Mouse (Mus musculus) myocyte (in vitro differentiated cells): ENCODE data around the gene Myo16. TPM values are rescaled to one million over a fixed set of nuclear protein-coding genes. Genes with fewer than 3 reads are reported as not detected.

Source experiments
- H3K27me3 ChIP-seq: one replicate; pipeline ENCODE4 v1.6.1; 2011; ENCODE audit not compliant: control insufficient read depth, insufficient read depth, insufficient read length
- H3K36me3 ChIP-seq: one replicate; pipeline ENCODE4 v1.6.1; 2011; ENCODE audit not compliant: control insufficient read depth, insufficient read depth
- H3K4me2 ChIP-seq: one replicate; pipeline ENCODE4 v1.6.1; 2011; ENCODE audit warnings: low read depth, control low read depth
- H3K4me3 ChIP-seq: one replicate; pipeline ENCODE4 v1.5.1; 2011; ENCODE audit warnings: mild to moderate bottlenecking, control low read depth, moderate library complexity
- H3K79me2 ChIP-seq: one replicate; pipeline ENCODE4 v1.6.1; 2011; ENCODE audit not compliant: control insufficient read depth, insufficient read depth
- H3ac ChIP-seq: one replicate; pipeline ENCODE4 v1.6.1; 2011; ENCODE audit not compliant: control insufficient read depth, insufficient read length
- CEBPB ChIP-seq: IDR thresholded peaks from 2 replicates; pipeline ENCODE4 v1.6.1; 2011; ENCODE audit warnings: mild to moderate bottlenecking, moderate library complexity; ENCODE audit not compliant: poor library complexity, insufficient read depth, severe bottlenecking
- E2F4 ChIP-seq: IDR thresholded peaks from one replicate; pipeline ENCODE4 v1.6.1; 2011; ENCODE audit warnings: mild to moderate bottlenecking, control low read depth, moderate library complexity; ENCODE audit not compliant: insufficient read depth
- MAX ChIP-seq: IDR thresholded peaks from one replicate; pipeline ENCODE4 v1.6.1; 2011; ENCODE audit warnings: low read depth, mild to moderate bottlenecking, control low read depth
- MYOD1 ChIP-seq, 3 experiments: IDR thresholded peaks; one replicate each; pipeline ENCODE4 v1.6.1; 2011; ENCODE audit warnings: control low read depth in 2 of 3, low read depth in 2 of 3, mild to moderate bottlenecking in 2 of 3, moderate library complexity in 1 of 3; ENCODE audit not compliant: insufficient read length in 2 of 3, control insufficient read depth in 1 of 3
- MYOG ChIP-seq, 3 experiments: IDR thresholded peaks; one replicate each; pipeline ENCODE4 v1.6.1; 2011; ENCODE audit warnings: control low read depth in 2 of 3, low read depth in 2 of 3, mild to moderate bottlenecking in 2 of 3; ENCODE audit not compliant: insufficient read length in 2 of 3, control insufficient read depth in 1 of 3, insufficient read depth in 1 of 3
- POLR2A ChIP-seq: IDR thresholded peaks from one replicate; pipeline ENCODE4 v1.6.1; 2011; ENCODE audit warnings: low read depth, mild to moderate bottlenecking, control low read depth, moderate library complexity; ENCODE audit not compliant: insufficient read length
- POLR2AphosphoS2 ChIP-seq: IDR thresholded peaks from one replicate; pipeline ENCODE4 v1.6.1; 2011; ENCODE audit warnings: low read depth, control low read depth; ENCODE audit not compliant: insufficient read length
- REST ChIP-seq: IDR thresholded peaks from one replicate; pipeline ENCODE4 v1.6.1; 2011; ENCODE audit warnings: mild to moderate bottlenecking, control low read depth, moderate library complexity; ENCODE audit not compliant: insufficient read depth, insufficient read length
- SRF ChIP-seq: IDR thresholded peaks from one replicate; pipeline ENCODE4 v1.6.1; 2011; ENCODE audit warnings: low read depth; ENCODE audit not compliant: control insufficient read depth, insufficient read length
- TCF12 ChIP-seq: IDR thresholded peaks from one replicate; pipeline ENCODE4 v1.6.1; 2011; ENCODE audit warnings: mild to moderate bottlenecking, control low read depth; ENCODE audit not compliant: poor library complexity, insufficient read depth, severe bottlenecking
- TCF3 ChIP-seq: IDR thresholded peaks from one replicate; pipeline ENCODE4 v1.6.1; 2011; ENCODE audit warnings: low read depth, control low read depth; ENCODE audit not compliant: insufficient read length
- USF1 ChIP-seq: IDR thresholded peaks from one replicate; pipeline ENCODE4 v1.6.1; 2011; ENCODE audit warnings: low read depth, mild to moderate bottlenecking, control low read depth, moderate library complexity
- polyA plus RNA-seq: library from polyadenylated mRNA; unstranded; fragments of >200 nt; fragmentation: generic; extraction: Trizol; gene quantifications from one replicate; pipeline ENCODE4 v1.2.1, GENCODE M21; 2012; ENCODE audit warnings: missing spikeins

Gene Myo16
- polyA plus RNA-seq, 1 experiment: 0.01 TPM

GRCm38 (mm10) chr8:10574096-10574495 is 420.4 kb downstream of the Myo16 start:
- no peak overlapping the region for H3K4me3 ChIP-seq
- H3K4me2 ChIP-seq: no peak overlapping the region
- no peak overlapping the region for H3ac ChIP-seq
- H3K36me3 ChIP-seq: no peaks in the 10 kb centered on the region
- TF ChIP-seq POLR2AphosphoS2 (no peak), MYOG (IDR thresholded peaks at IDR 0.05; ENCODE audit: control insufficient read depth in 1 of 3, insufficient read depth in 1 of 3, insufficient read length in 2 of 3, low read depth in 2 of 3) (no peak), POLR2A (no peak), TCF12 (no peak), REST (no peak), MYOD1 (IDR thresholded peaks at IDR 0.05; ENCODE audit: control insufficient read depth in 1 of 3, insufficient read length in 2 of 3, low read depth in 2 of 3) (no peak), SRF (no peak), TCF3 (no peak), CEBPB (no peak), MAX (no peak), USF1 (no peak), E2F4 (no peak)
- H3K79me2 ChIP-seq: no peaks in the 10 kb centered on the region
- peaks cover 18% of the 10 kb centered on the region for H3K27me3 ChIP-seq

- H3K27me3 ChIP-seq: peaks cover 12% of the 10 kb centered on the region
- no peak overlapping the region for H3ac ChIP-seq
- H3K4me2 ChIP-seq: no peak overlapping the region
- H3K4me3 ChIP-seq: no peak overlapping the region
- TF ChIP-seq CEBPB (no peak), TCF12 (no peak), TCF3 (no peak), MYOD1 (IDR thresholded peaks at IDR 0.05; ENCODE audit: control insufficient read depth in 1 of 3, insufficient read length in 2 of 3, low read depth in 2 of 3) (no peak)
- no peaks in the 10 kb centered on the region for H3K36me3 ChIP-seq
- H3K79me2 ChIP-seq: no peaks in the 10 kb centered on the region
These were observed 421.5 kb downstream of the Myo16 start for GRCm38 (mm10) chr8:10575244-10575643.

GRCm38 (mm10) chr8:10586956-10587744 is 433.4 kb downstream of the Myo16 start:
- no peak overlapping the region for H3ac ChIP-seq
- H3K4me2 ChIP-seq: no peak overlapping the region
- no peaks in the 10 kb centered on the region for H3K36me3 ChIP-seq
- no peak overlapping the region for H3K4me3 ChIP-seq
- no peaks in the 10 kb centered on the region for H3K79me2 ChIP-seq
- no peaks in the 10 kb centered on the region for H3K27me3 ChIP-seq
- no peak for TF ChIP-seq REST
- no peak for TF ChIP-seq USF1
- no peak for TF ChIP-seq POLR2A
- TF ChIP-seq MYOD1 (IDR thresholded peaks at IDR 0.05; ENCODE audit: control insufficient read depth in 1 of 3, insufficient read length in 2 of 3, low read depth in 2 of 3): no peak
- TF ChIP-seq MAX: no peak
- no peak for TF ChIP-seq CEBPB
- TF ChIP-seq TCF12: no peak
- no peak for TF ChIP-seq TCF3
- no peak for TF ChIP-seq MYOG (IDR thresholded peaks at IDR 0.05; ENCODE audit: control insufficient read depth in 1 of 3, insufficient read depth in 1 of 3, insufficient read length in 2 of 3, low read depth in 2 of 3)
- no peak for TF ChIP-seq SRF
- no peak for TF ChIP-seq POLR2AphosphoS2
- TF ChIP-seq E2F4: no peak

- no peak for TF ChIP-seq E2F4
- TF ChIP-seq CEBPB: no peak
- TF ChIP-seq SRF: no peak
- TF ChIP-seq POLR2A: no peak
- Histone ChIP-seq H3K4me3 (no peak overlapping the region), H3K36me3 (no peaks in the 10 kb centered on the region)
These were observed 435.8 kb downstream of the Myo16 start for GRCm38 (mm10) chr8:10589422-10589933.

GRCm38 (mm10) chr8:10592917-10593316 is 439.2 kb downstream of the Myo16 start:
- no peak overlapping the region for H3K4me2 ChIP-seq
- TF ChIP-seq MAX (no peak), TCF3 (no peak), TCF12 (no peak), E2F4 (no peak), REST (no peak), POLR2AphosphoS2 (no peak), MYOD1 (IDR thresholded peaks at IDR 0.05; ENCODE audit: control insufficient read depth in 1 of 3, insufficient read length in 2 of 3, low read depth in 2 of 3) (no peak), SRF (no peak), CEBPB (no peak), POLR2A (no peak), USF1 (no peak), MYOG (IDR thresholded peaks at IDR 0.05; ENCODE audit: control insufficient read depth in 1 of 3, insufficient read depth in 1 of 3, insufficient read length in 2 of 3, low read depth in 2 of 3) (no peak)
- H3K27me3 ChIP-seq: no peaks in the 10 kb centered on the region
- no peak overlapping the region for H3K4me3 ChIP-seq
- H3K79me2 ChIP-seq: no peaks in the 10 kb centered on the region
- no peaks in the 10 kb centered on the region for H3K36me3 ChIP-seq
- H3ac ChIP-seq: no peak overlapping the region

More at GRCm38 (mm10) chr8:10589422-10589933, 435.8 kb downstream of the Myo16 start:
- H3K27me3 ChIP-seq: no peaks in the 10 kb centered on the region
- H3ac ChIP-seq: no peak overlapping the region
- H3K79me2 ChIP-seq: no peaks in the 10 kb centered on the region
- H3K4me2 ChIP-seq: no peak overlapping the region
